Mouse (Mus musculus) kidney, embryonic 14.5 days (tissue): ENCODE results near the gene Gjd3. TPM values are rescaled to one million over a fixed set of nuclear protein-coding genes. Genes with fewer than 3 reads are reported as not detected.

Experiments
- ATAC-seq: fragments of 200-750 bp; cut with Nextera tagmentation; 2 replicates; pipeline ENCODE4 v1.8.0; 2017; ENCODE audit warnings: moderate number of reproducible peaks, mild to moderate bottlenecking, moderate TSS enrichment, moderate library complexity; ENCODE audit not compliant: low FRiP score, low TSS enrichment
- H3K27ac ChIP-seq: fragments of 300-500 bp; sonication (generic); 2 replicates; pipeline ENCODE4 v1.5.1; 2014; ENCODE audit warnings: low read depth, mild to moderate bottlenecking, low read length, moderate library complexity, mixed read lengths
- H3K27me3 ChIP-seq: fragments of 300-500 bp; sonication (generic); 2 replicates; pipeline ENCODE4 v1.6.1; 2014; ENCODE audit warnings: mild to moderate bottlenecking, low read length; ENCODE audit not compliant: control insufficient read depth, insufficient read depth
- H3K36me3 ChIP-seq: fragments of 300-500 bp; sonication (generic); 2 replicates; pipeline ENCODE4 v1.6.1; 2014; ENCODE audit warnings: low read length, mixed read lengths; ENCODE audit not compliant: control insufficient read depth, insufficient read depth
- H3K4me1 ChIP-seq: fragments of 300-500 bp; sonication (generic); 2 replicates; pipeline ENCODE4 v1.6.1; 2014; ENCODE audit warnings: low read length, mixed read lengths; ENCODE audit not compliant: control insufficient read depth, insufficient read depth
- H3K4me2 ChIP-seq: fragments of 300-500 bp; sonication (generic); replicated peaks from 2 replicates; pipeline ENCODE4 v1.6.1; 2014; ENCODE audit warnings: low read depth, mild to moderate bottlenecking, low read length
- H3K4me3 ChIP-seq: fragments of 300-500 bp; sonication (generic); 2 replicates; pipeline ENCODE4 v1.5.1; 2014; ENCODE audit warnings: mild to moderate bottlenecking, low read length
- H3K9ac ChIP-seq: fragments of 300-500 bp; sonication (generic); 2 replicates; pipeline ENCODE4 v1.6.1; 2014; ENCODE audit warnings: low read depth, mild to moderate bottlenecking, low read length, moderate library complexity
- H3K9me3 ChIP-seq: fragments of 300-500 bp; sonication (generic); 2 replicates; pipeline ENCODE4 v1.6.1; 2016; ENCODE audit warnings: low read length; ENCODE audit not compliant: control insufficient read depth
- WGBS: fragments of 180-500 bp; shearing (Covaris S2); extraction: QIAGEN DNeasy Blood & Tissue Kit; methylation state at CpG from one replicate; pipeline ENCODE4 v1.1.7; 2014; 5-methylcytosine and 5-hydroxymethylcytosine counted together
- polyA plus RNA-seq: library from polyadenylated mRNA; unstranded; fragments of >200 nt; fragmentation: Nextera tagmentation; extraction: Ambion mirVana; gene quantifications from 2 replicates; pipeline ENCODE4 v1.2.1, GENCODE M21; 2014

Gjd3 gene
- polyA plus RNA-seq, 1 experiment from 2014 or later, result not detected

GRCm38 (mm10) chr11:98973584-98973983, 9.2 kb downstream of the Gjd3 start:
- Histone ChIP-seq H3K36me3 (peaks cover 52% of the 10 kb centered on the region), H3K4me3 (no peak overlapping the region), H3K9me3 (no peaks in the 10 kb centered on the region), H3K9ac (no peak overlapping the region), H3K4me2 (no peak overlapping the region), H3K27ac (no peak overlapping the region), H3K27me3 (no peaks in the 10 kb centered on the region), H3K4me1 (peaks cover 26% of the 10 kb centered on the region)
- ATAC-seq, result no peak
- 83% methylated on average over 14 of the region's 14 CpGs for WGBS

- Histone ChIP-seq H3K27ac (no peak overlapping the region), H3K4me1 (peaks cover 33% of the 10 kb centered on the region), H3K4me2 (no peak overlapping the region), H3K9me3 (no peaks in the 10 kb centered on the region), H3K9ac (no peak overlapping the region), H3K36me3 (peaks cover 59% of the 10 kb centered on the region), H3K27me3 (no peaks in the 10 kb centered on the region), H3K4me3 (no peak overlapping the region)
- no peak for ATAC-seq
- 88% methylated on average over 9 of the region's 9 CpGs for WGBS
Observed at GRCm38 (mm10) chr11:98972801-98973360, 9.9 kb downstream of the Gjd3 start.

GRCm38 (mm10) chr11:98972215-98972614, 10.6 kb downstream of the Gjd3 start:
- peaks cover 66% of the 10 kb centered on the region for H3K36me3 ChIP-seq
- 54% methylated on average over 9 of the region's 9 CpGs for WGBS
- H3K9ac ChIP-seq, result no peak overlapping the region
- no peaks in the 10 kb centered on the region for H3K27me3 ChIP-seq
- no peak overlapping the region for H3K27ac ChIP-seq
- no peak overlapping the region for H3K4me2 ChIP-seq
- H3K4me3 ChIP-seq, result no peak overlapping the region
- H3K4me1 ChIP-seq, result peaks cover 40% of the 10 kb centered on the region
- no peaks in the 10 kb centered on the region for H3K9me3 ChIP-seq
- ATAC-seq, result 0 out of 2 replicates have a peak, but pooled peaks have one; percentile 11

GRCm38 (mm10) chr11:98971316-98972031, 11.3 kb downstream of the Gjd3 start:
- Histone ChIP-seq H3K9ac (no peak overlapping the region), H3K4me3 (no peak overlapping the region), H3K27ac (no peak overlapping the region), H3K9me3 (no peaks in the 10 kb centered on the region), H3K4me1 (peaks cover 47% of the 10 kb centered on the region), H3K36me3 (peaks cover 73% of the 10 kb centered on the region), H3K4me2 (no peak overlapping the region), H3K27me3 (no peaks in the 10 kb centered on the region)
- no peak for ATAC-seq
- WGBS, result 79% methylated on average over 23 of the region's 23 CpGs

GRCm38 (mm10) chr11:98970191-98970925, 12.5 kb downstream of the Gjd3 start:
- H3K27ac ChIP-seq, result no peak overlapping the region

GRCm38 (mm10) chr11:98969496-98969927, 13.3 kb downstream of the Gjd3 start:
- H3K4me1 ChIP-seq, result peaks cover 67% of the 10 kb centered on the region
- ATAC-seq, result no peak
- H3K9me3 ChIP-seq, result no peaks in the 10 kb centered on the region
- no peak overlapping the region for H3K9ac ChIP-seq
- 30% methylated on average over 17 of the region's 17 CpGs for WGBS
- no peak overlapping the region for H3K4me2 ChIP-seq
- H3K27me3 ChIP-seq, result no peaks in the 10 kb centered on the region
- no peak overlapping the region for H3K4me3 ChIP-seq
- H3K36me3 ChIP-seq, result peaks cover 70% of the 10 kb centered on the region
- H3K27ac ChIP-seq, result peak overlapping the region; percentile 37; the same call in 1 of the 2 replicates

More at GRCm38 (mm10) chr11:98970191-98970925, 12.5 kb downstream of the Gjd3 start:
- no peak overlapping the region for H3K4me2 ChIP-seq
- H3K27me3 ChIP-seq, result no peaks in the 10 kb centered on the region
- peaks cover 73% of the 10 kb centered on the region for H3K36me3 ChIP-seq
- no peak overlapping the region; the same call in 1 of the 2 replicates for H3K9ac ChIP-seq
- H3K4me3 ChIP-seq, result no peak overlapping the region
- no peaks in the 10 kb centered on the region for H3K9me3 ChIP-seq
- H3K4me1 ChIP-seq, result peaks cover 59% of the 10 kb centered on the region
- no peak for ATAC-seq
- WGBS, result 67% methylated on average over 29 of the region's 29 CpGs

GRCm38 (mm10) chr11:98968716-98969495, 13.9 kb downstream of the Gjd3 start:
- WGBS, result 11% methylated on average over 20 of the region's 20 CpGs
- peak overlapping the region; percentile 22 for H3K4me2 ChIP-seq
- H3K36me3 ChIP-seq, result peaks cover 65% of the 10 kb centered on the region
- no peaks in the 10 kb centered on the region for H3K27me3 ChIP-seq
- H3K9ac ChIP-seq, result no peak overlapping the region
- no peak overlapping the region; the same call in 1 of the 2 replicates for H3K4me3 ChIP-seq
- no peaks in the 10 kb centered on the region for H3K9me3 ChIP-seq
- H3K4me1 ChIP-seq, result peaks cover 73% of the 10 kb centered on the region
- H3K27ac ChIP-seq, result peak overlapping the region; percentile 31
- ATAC-seq, result no peak

- WGBS, result 67% methylated on average over 16 of the region's 16 CpGs
Observed at GRCm38 (mm10) chr11:98968079-98968478, 14.7 kb downstream of the Gjd3 start.

More at GRCm38 (mm10) chr11:98968079-98968478, 14.7 kb downstream of the Gjd3 start:
- no peaks in the 10 kb centered on the region for H3K9me3 ChIP-seq
- H3K27me3 ChIP-seq, result no peaks in the 10 kb centered on the region
- peak overlapping the region; percentile 22; the same call in 1 of the 2 replicates for H3K4me2 ChIP-seq
- peaks cover 57% of the 10 kb centered on the region for H3K36me3 ChIP-seq
- no peak for ATAC-seq
- H3K27ac ChIP-seq, result peak overlapping the region; percentile 31
- H3K4me3 ChIP-seq, result no peak overlapping the region
- no peak overlapping the region for H3K9ac ChIP-seq
- peaks cover 80% of the 10 kb centered on the region for H3K4me1 ChIP-seq
